Mouse (Mus musculus) CH12.LX (cell line): ENCODE data around the gene Tex14.

ENCODE experiments used
- BHLHE40 ChIP-seq: IDR thresholded peaks from 2 replicates; pipeline ENCODE4 v1.6.1; 2011; ENCODE audit warnings: mild to moderate bottlenecking, low read depth, low read length, improper control_type of control experiment
- CHD1 ChIP-seq: IDR thresholded peaks from 2 replicates; pipeline ENCODE4 v1.6.1; 2012; ENCODE audit warnings: low read depth, low read length, improper control_type of control experiment, inconsistent platforms
- CTCF ChIP-seq, 2 experiments: IDR thresholded peaks in 1 of 2; conservative IDR thresholded peaks in 1 of 2; 2 replicates each; pipeline ENCODE4 v1.5.1; 2011 to 2012; ENCODE audit warnings: low read depth in 2 of 2, low read length in 2 of 2, improper control_type of control experiment in 1 of 2, inconsistent platforms in 1 of 2, mild to moderate bottlenecking in 1 of 2, moderate library complexity in 1 of 2
- EP300 ChIP-seq: IDR thresholded peaks from 2 replicates; pipeline ENCODE4 v1.6.1; 2011; ENCODE audit warnings: low read length, improper control_type of control experiment
- JUND ChIP-seq: conservative IDR thresholded peaks from 2 replicates; pipeline ENCODE4 v1.6.1; 2011; ENCODE audit warnings: low read depth, low read length, improper control_type of control experiment
- POLR2A ChIP-seq: IDR thresholded peaks from 2 replicates; pipeline ENCODE4 v1.6.1; 2011; ENCODE audit warnings: low read depth, mild to moderate bottlenecking, improper control_type of control experiment, low read length

GRCm38 (mm10) chr11:87571361-87571950 is 166.6 kb downstream of the Tex14 start:
- TF ChIP-seq CTCF (conservative IDR thresholded peaks at IDR 0.05 in 1 of 2, IDR thresholded peaks at IDR 0.05 in 1 of 2; ENCODE audit: low read depth in 2 of 2, low read length in 2 of 2) = no peak
- no peak for TF ChIP-seq EP300
- TF ChIP-seq POLR2A = no peak
- TF ChIP-seq CHD1 = no peak
- no peak for TF ChIP-seq JUND
- TF ChIP-seq BHLHE40 = no peak
